ENCODE assay signal across 11 mouse cellular contexts in genomic region chr9:21000811-21001210, GRCm38 (mm10). TPM values are rescaled to one million over a fixed set of nuclear protein-coding genes. Genes with fewer than 3 reads are reported as not detected.
DNase-seq lines count a peak whose midpoint lies in the region; ATAC-seq and TF ChIP-seq lines count a peak whose summit lies in the region.
"Had no signal": no experiment of that assay in that cellular context is flagged by ENCODE, and none has a peak within 500 bp of the region (broad histone marks: within the 10 kb centered on the region; RNA-seq: fewer than 3 reads in every experiment).

No protein-coding gene starts in this region.

- H3K9ac ChIP-seq in kidney, embryonic 16.5 days (replicated peaks; ENCODE audit: low read length) = no peak overlapping the region
- H3K9ac ChIP-seq in liver, embryonic 15.5 days = no peak overlapping the region

- no peak overlapping the region for H3K4me3 ChIP-seq in kidney, embryonic 16.5 days (ENCODE audit: low read length)
- H3K4me3 ChIP-seq in bone marrow, adult 2 months (replicated peaks; ENCODE audit: control insufficient read depth, low read depth, low read length) = no peak overlapping the region
- no peak overlapping the region for H3K4me3 ChIP-seq in liver, embryonic 15.5 days (replicated peaks)
- H3K4me3 ChIP-seq: myocyte had no signal

- H3K27ac ChIP-seq in kidney, embryonic 16.5 days (ENCODE audit: low read length) = no peak overlapping the region
- H3K27ac ChIP-seq in bone marrow, adult 2 months (ENCODE audit: control insufficient read depth, insufficient read depth, low read depth, low read length, poor library complexity) = no peak overlapping the region
- H3K27ac ChIP-seq in liver, embryonic 15.5 days (replicated peaks) = 0 out of 2 replicates have a peak overlapping the region, but pooled peaks have one; percentile 10

- TF ChIP-seq CTCF in bone marrow, adult 2 months (IDR thresholded peaks at IDR 0.05; ENCODE audit: control insufficient read depth, insufficient read depth, low read length) = peak; percentile 40

- 0 out of 2 replicates have a peak, but pooled peaks cover 6% of the 10 kb centered on the region for H3K36me3 ChIP-seq in kidney, embryonic 16.5 days (ENCODE audit: insufficient read depth, low read length)
- H3K36me3 ChIP-seq in liver, embryonic 15.5 days (replicated peaks) = peaks cover 5% of the 10 kb centered on the region; the same call in 1 of the 2 replicates

- ATAC-seq in kidney, embryonic 16.5 days (ENCODE audit: low FRiP score, low TSS enrichment) = no peak
- no peak for ATAC-seq in liver, embryonic 15.5 days (ENCODE audit: insufficient read depth)

- H3K9me3 ChIP-seq in kidney, embryonic 16.5 days (ENCODE audit: low read length) = no peaks in the 10 kb centered on the region
- no peaks in the 10 kb centered on the region for H3K9me3 ChIP-seq in liver, embryonic 15.5 days (replicated peaks)

- H3K27me3 ChIP-seq in kidney, embryonic 16.5 days (ENCODE audit: insufficient read depth, low read length) = no peaks in the 10 kb centered on the region
- H3K27me3 ChIP-seq in liver, embryonic 15.5 days = no peaks in the 10 kb centered on the region

- peak; percentile 15 for DNase-seq in adrenal gland, adult 2 months
- DNase-seq in adrenal gland, adult 18-20 months (ENCODE audit: low spot score in 2 of 2) = no peak
- DNase-seq in kidney, adult 18-20 months = peak; percentile 45
- no peak for DNase-seq in spleen, postnatal 14 days (ENCODE audit: low spot score in 2 of 2)
- no peak for DNase-seq in layer of hippocampus, adult 9-10 months (ENCODE audit: low spot score)
- DNase-seq: cerebellum, adult 11 months had no signal

- no peak for TF ChIP-seq POLR2A in bone marrow, adult 2 months (IDR thresholded peaks at IDR 0.05; ENCODE audit: borderline replicate concordance, control insufficient read depth, low read depth, low read length)

- no peaks in the 10 kb centered on the region for H3K4me1 ChIP-seq in kidney, embryonic 16.5 days (ENCODE audit: insufficient read depth, low read length)
- H3K4me1 ChIP-seq in bone marrow, adult 2 months (ENCODE audit: control insufficient read depth, insufficient read depth, low read length) = no peaks in the 10 kb centered on the region; the same call in 1 of the 2 replicates
- peaks cover 51% of the 10 kb centered on the region for H3K4me1 ChIP-seq in liver, embryonic 15.5 days (replicated peaks)

- H3K4me2 ChIP-seq in kidney, embryonic 16.5 days (replicated peaks; ENCODE audit: low read depth, low read length) = no peak overlapping the region
- no peak overlapping the region for H3K4me2 ChIP-seq in liver, embryonic 15.5 days

RNA-seq across cellular contexts. Expression of gene Mrpl4, which starts 1.7 kb away (rescaled TPM):
- total RNA-seq in adrenal gland, adult 2 months (2021) = 100 to 1,000 TPM; 120 to 130 TPM
- polyA plus RNA-seq in adrenal gland, adult 2 months (2012; rRNA removed) = 245 and 270 TPM in 2 replicates
- total RNA-seq in adrenal gland, adult 18-20 months (2021) = 100 to 1,000 TPM; 122 to 124 TPM
- polyA plus RNA-seq in kidney, embryonic 16.5 days (2015; fragmentation: Nextera tagmentation; extraction: Ambion mirVana) = 161 and 169 TPM in 2 replicates
- 13.8 and 27.4 TPM in 2 replicates for polyA plus RNA-seq in bone marrow, adult 2 months (2011; ENCODE audit: insufficient read depth, insufficient read length, low replicate concordance, missing spikeins)
- polyA plus RNA-seq in liver, embryonic 15.5 days (2015; fragmentation: Nextera tagmentation; extraction: Ambion mirVana) = 62.1 and 66.9 TPM in 2 replicates

RNA-seq across cellular contexts. Expression of gene Icam1, which starts 15.0 kb away (rescaled TPM):
- total RNA-seq in adrenal gland, adult 2 months (2021) = 10 to 100 TPM; 10.8 to 19.1 TPM
- polyA plus RNA-seq in adrenal gland, adult 2 months (2012; rRNA removed) = 7.5 and 8.3 TPM in 2 replicates
- 10 to 100 TPM in 1 of 2 experiments, 1 to 10 TPM in 1; 9.0 to 31.8 TPM for total RNA-seq in adrenal gland, adult 18-20 months (2021)
- polyA plus RNA-seq in kidney, embryonic 16.5 days (2015; fragmentation: Nextera tagmentation; extraction: Ambion mirVana) = 14.2 and 18.0 TPM in 2 replicates
- 4.4 and 15.3 TPM in 2 replicates for polyA plus RNA-seq in bone marrow, adult 2 months (2011; ENCODE audit: insufficient read depth, insufficient read length, low replicate concordance, missing spikeins)
- polyA plus RNA-seq in liver, embryonic 15.5 days (2015; fragmentation: Nextera tagmentation; extraction: Ambion mirVana) = 10.2 and 11.3 TPM in 2 replicates

RNA-seq across cellular contexts. Expression of gene S1pr2, which starts 24.2 kb away (rescaled TPM):
- total RNA-seq in adrenal gland, adult 2 months (2021) = 10 to 100 TPM; 20.4 to 26.6 TPM
- 14.8 and 15.7 TPM in 2 replicates for polyA plus RNA-seq in adrenal gland, adult 2 months (2012; rRNA removed)
- 10 to 100 TPM; 18.3 to 22.0 TPM for total RNA-seq in adrenal gland, adult 18-20 months (2021)
- 35.1 and 37.7 TPM in 2 replicates for polyA plus RNA-seq in kidney, embryonic 16.5 days (2015; fragmentation: Nextera tagmentation; extraction: Ambion mirVana)
- 0.84 and 2.2 TPM in 2 replicates for polyA plus RNA-seq in bone marrow, adult 2 months (2011; ENCODE audit: insufficient read depth, insufficient read length, low replicate concordance, missing spikeins)
- polyA plus RNA-seq in liver, embryonic 15.5 days (2015; fragmentation: Nextera tagmentation; extraction: Ambion mirVana) = 4.2 and 4.8 TPM in 2 replicates

RNA-seq across cellular contexts. Expression of gene Icam4, which starts 28.4 kb away (rescaled TPM):
- 1 to 10 TPM; 1.1 to 5.1 TPM for total RNA-seq in adrenal gland, adult 2 months (2021)
- 1.9 and 2.7 TPM in 2 replicates for polyA plus RNA-seq in adrenal gland, adult 2 months (2012; rRNA removed)
- 1 to 10 TPM; 1.2 to 4.8 TPM for total RNA-seq in adrenal gland, adult 18-20 months (2021)
- polyA plus RNA-seq in kidney, embryonic 16.5 days (2015; fragmentation: Nextera tagmentation; extraction: Ambion mirVana) = 0.84 and 0.91 TPM in 2 replicates
- 31.6 and 34.0 TPM in 2 replicates for polyA plus RNA-seq in bone marrow, adult 2 months (2011; ENCODE audit: insufficient read depth, insufficient read length, low replicate concordance, missing spikeins)
- 195 and 201 TPM in 2 replicates for polyA plus RNA-seq in liver, embryonic 15.5 days (2015; fragmentation: Nextera tagmentation; extraction: Ambion mirVana)

RNA-seq across cellular contexts. Expression of gene Icam5, which starts 31.1 kb away (rescaled TPM):
- under 1 TPM; 0.17 to 0.31 TPM for total RNA-seq in adrenal gland, adult 2 months (2021)
- polyA plus RNA-seq in adrenal gland, adult 2 months (2012; rRNA removed) = 0.41 and 0.48 TPM in 2 replicates
- total RNA-seq in adrenal gland, adult 18-20 months (2021) = under 1 TPM; 0.13 to 0.23 TPM
- polyA plus RNA-seq in kidney, embryonic 16.5 days (2015; fragmentation: Nextera tagmentation; extraction: Ambion mirVana) = 0.39 and 0.45 TPM in 2 replicates
- polyA plus RNA-seq in bone marrow, adult 2 months (2011; ENCODE audit: insufficient read depth, insufficient read length, low replicate concordance, missing spikeins) = 1.5 and 1.7 TPM in 2 replicates
- polyA plus RNA-seq in liver, embryonic 15.5 days (2015; fragmentation: Nextera tagmentation; extraction: Ambion mirVana) = 0.25 and 0.43 TPM in 2 replicates
- total RNA-seq: hematopoietic stem cell, adult 5-6 weeks had no signal

Comparison
In these comparisons a context has a peak if more than half of its experiments do, and no peak if none do; other contexts are left out.
1. DNase-seq: peak in adrenal gland, adult 2 months (single experiment) and kidney, adult 18-20 months (single experiment); none in adrenal gland, adult 18-20 months (0 of 2), spleen, postnatal 14 days (0 of 2) and layer of hippocampus, adult 9-10 months (single experiment).